Mouse (Mus musculus): ENCODE results near the gene Ube2j2. TPM values are rescaled to one million over a fixed set of nuclear protein-coding genes. Genes with fewer than 3 reads are reported as not detected.

The Ube2j2 gene
- total RNA-seq, 2 experiments from 2014 or later: 68.8 to 81.6 TPM

Other genes starting within 250 kb of the Ube2j2 start
- 2.8 and 7.6 TPM in 2 replicates for gene Fndc10, start 249.5 kb upstream of the Ube2j2 start, total RNA-seq (2014; fragmentation: Nextera tagmentation)
- gene Fndc10, start 249.5 kb upstream of the Ube2j2 start, total RNA-seq (2017): 0.88 and 2.1 TPM in 2 replicates
- gene Ssu72, start 239.0 kb upstream of the Ube2j2 start, total RNA-seq (2014; fragmentation: Nextera tagmentation): 58.5 and 75.8 TPM in 2 replicates
- gene Ssu72, start 239.0 kb upstream of the Ube2j2 start, total RNA-seq (2017): 80.5 and 99.6 TPM in 2 replicates
- 0.32 and 0.95 TPM in 2 replicates for gene Tmem240, start 209.0 kb upstream of the Ube2j2 start, total RNA-seq (2014; fragmentation: Nextera tagmentation)
- 0.31 TPM in 1 of 2 replicates, not detected in the other for gene Tmem240, start 209.0 kb upstream of the Ube2j2 start, total RNA-seq (2017)
- 66.8 and 134 TPM in 2 replicates for gene Atad3a, start 182.7 kb upstream of the Ube2j2 start, total RNA-seq (2014; fragmentation: Nextera tagmentation)
- 95.3 and 118 TPM in 2 replicates for gene Atad3a, start 182.7 kb upstream of the Ube2j2 start, total RNA-seq (2017)
- gene Vwa1, start 169.1 kb upstream of the Ube2j2 start, total RNA-seq (2014; fragmentation: Nextera tagmentation): not detected in 2 replicates
- gene Vwa1, start 169.1 kb upstream of the Ube2j2 start, total RNA-seq (2017): 0.26 and 0.36 TPM in 2 replicates
- gene Tmem88b, start 158.0 kb upstream of the Ube2j2 start, total RNA-seq (2014; fragmentation: Nextera tagmentation): not detected in 2 replicates
- not detected in 2 replicates for gene Tmem88b, start 158.0 kb upstream of the Ube2j2 start, total RNA-seq (2017)
- not detected in 2 replicates for gene Ankrd65, start 153.4 kb upstream of the Ube2j2 start, total RNA-seq (2014; fragmentation: Nextera tagmentation)
- not detected in 2 replicates for gene Ankrd65, start 153.4 kb upstream of the Ube2j2 start, total RNA-seq (2017)
- gene Mrpl20, start 141.0 kb upstream of the Ube2j2 start, total RNA-seq (2014; fragmentation: Nextera tagmentation): 191 and 198 TPM in 2 replicates
- gene Mrpl20, start 141.0 kb upstream of the Ube2j2 start, total RNA-seq (2017): 84.2 and 91.1 TPM in 2 replicates
- 94.6 and 104 TPM in 2 replicates for gene Ccnl2, start 131.3 kb upstream of the Ube2j2 start, total RNA-seq (2014; fragmentation: Nextera tagmentation)
- 75.5 and 84.0 TPM in 2 replicates for gene Ccnl2, start 131.3 kb upstream of the Ube2j2 start, total RNA-seq (2017)
- 130 and 149 TPM in 2 replicates for gene Aurkaip1, start 112.6 kb upstream of the Ube2j2 start, total RNA-seq (2014; fragmentation: Nextera tagmentation)
- gene Aurkaip1, start 112.6 kb upstream of the Ube2j2 start, total RNA-seq (2017): 101 and 159 TPM in 2 replicates
- 0.39 TPM in 1 of 2 replicates, not detected in the other for gene Mxra8, start 104.2 kb upstream of the Ube2j2 start, total RNA-seq (2014; fragmentation: Nextera tagmentation)
- not detected in 2 replicates for gene Mxra8, start 104.2 kb upstream of the Ube2j2 start, total RNA-seq (2017)
- 10.1 and 20.3 TPM in 2 replicates for gene Dvl1, start 96.4 kb upstream of the Ube2j2 start, total RNA-seq (2014; fragmentation: Nextera tagmentation)
- 12.4 and 21.6 TPM in 2 replicates for gene Dvl1, start 96.4 kb upstream of the Ube2j2 start, total RNA-seq (2017)
- 1.5 TPM in 1 of 2 replicates, not detected in the other for gene Tas1r3, start 80.5 kb upstream of the Ube2j2 start, total RNA-seq (2014; fragmentation: Nextera tagmentation)
- gene Tas1r3, start 80.5 kb upstream of the Ube2j2 start, total RNA-seq (2017): 0.30 and 0.93 TPM in 2 replicates
- 9.4 and 16.7 TPM in 2 replicates for gene Cptp, start 74.4 kb upstream of the Ube2j2 start, total RNA-seq (2014; fragmentation: Nextera tagmentation)
- gene Cptp, start 74.4 kb upstream of the Ube2j2 start, total RNA-seq (2017): 7.0 and 7.8 TPM in 2 replicates
- 49.0 and 64.7 TPM in 2 replicates for gene Ints11, start 74.3 kb upstream of the Ube2j2 start, total RNA-seq (2014; fragmentation: Nextera tagmentation)
- 34.7 and 37.9 TPM in 2 replicates for gene Ints11, start 74.3 kb upstream of the Ube2j2 start, total RNA-seq (2017)
- 21.2 and 29.3 TPM in 2 replicates for gene Pusl1, start 52.0 kb upstream of the Ube2j2 start, total RNA-seq (2014; fragmentation: Nextera tagmentation)
- gene Pusl1, start 52.0 kb upstream of the Ube2j2 start, total RNA-seq (2017): 41.8 and 48.6 TPM in 2 replicates
- 10.7 and 23.1 TPM in 2 replicates for gene Acap3, start 52.0 kb upstream of the Ube2j2 start, total RNA-seq (2014; fragmentation: Nextera tagmentation)
- 6.0 and 6.1 TPM in 2 replicates for gene Acap3, start 52.0 kb upstream of the Ube2j2 start, total RNA-seq (2017)
- gene C1qtnf12, start 18.5 kb downstream of the Ube2j2 start, total RNA-seq (2014; fragmentation: Nextera tagmentation): 15.4 and 32.2 TPM in 2 replicates
- 10.6 and 11.0 TPM in 2 replicates for gene C1qtnf12, start 18.5 kb downstream of the Ube2j2 start, total RNA-seq (2017)
- 6.4 and 6.6 TPM in 2 replicates for gene B3galt6, start 48.8 kb downstream of the Ube2j2 start, total RNA-seq (2014; fragmentation: Nextera tagmentation)
- 10.3 and 10.7 TPM in 2 replicates for gene B3galt6, start 48.8 kb downstream of the Ube2j2 start, total RNA-seq (2017)
- gene Sdf4, start 49.0 kb downstream of the Ube2j2 start, total RNA-seq (2014; fragmentation: Nextera tagmentation): 62.0 and 73.4 TPM in 2 replicates
- 174 and 182 TPM in 2 replicates for gene Sdf4, start 49.0 kb downstream of the Ube2j2 start, total RNA-seq (2017)
- gene Tnfrsf4, start 70.0 kb downstream of the Ube2j2 start, total RNA-seq (2014; fragmentation: Nextera tagmentation): 2.2 TPM in 1 of 2 replicates, not detected in the other
- 1.1 TPM in 1 of 2 replicates, not detected in the other for gene Tnfrsf4, start 70.0 kb downstream of the Ube2j2 start, total RNA-seq (2017)
- 0.99 and 4.6 TPM in 2 replicates for gene Tnfrsf18, start 82.3 kb downstream of the Ube2j2 start, total RNA-seq (2014; fragmentation: Nextera tagmentation)
- 1.9 and 4.6 TPM in 2 replicates for gene Tnfrsf18, start 82.3 kb downstream of the Ube2j2 start, total RNA-seq (2017)
- not detected in 2 replicates for gene Ttll10, start 115.6 kb downstream of the Ube2j2 start, total RNA-seq (2014; fragmentation: Nextera tagmentation)
- gene Ttll10, start 115.6 kb downstream of the Ube2j2 start, total RNA-seq (2017): not detected in 2 replicates
- gene 9430015G10Rik, start 166.2 kb downstream of the Ube2j2 start, total RNA-seq (2014; fragmentation: Nextera tagmentation): 32.2 and 43.0 TPM in 2 replicates
- gene 9430015G10Rik, start 166.2 kb downstream of the Ube2j2 start, total RNA-seq (2017): 24.7 and 32.8 TPM in 2 replicates
- gene Rnf223, start 186.7 kb downstream of the Ube2j2 start, total RNA-seq (2014; fragmentation: Nextera tagmentation): not detected in 2 replicates
- 0.17 TPM in 1 of 2 replicates, not detected in the other for gene Rnf223, start 186.7 kb downstream of the Ube2j2 start, total RNA-seq (2017)

Measured in granulocyte monocyte progenitor cell, adult 5-6 weeks (primary cell).